Mouse (Mus musculus): ENCODE data around the gene Abcb11. TPM values are rescaled to one million over a fixed set of nuclear protein-coding genes. Genes with fewer than 3 reads are reported as not detected.

Gene Abcb11
- polyA plus RNA-seq, 1 experiment from 2014 or later = not detected

GRCm38 (mm10) chr2:69206523-69206922, 135.9 kb downstream of the Abcb11 start:
- Histone ChIP-seq H3K27ac (no peak overlapping the region; the same call in 1 of the 2 replicates), H3K4me3 (peak overlapping the region; percentile 88), H3K9me3 (no peaks in the 10 kb centered on the region), H3K4me1 (peaks cover 18% of the 10 kb centered on the region), H3K27me3 (ENCODE audit: poor library complexity, severe bottlenecking) (no peaks in the 10 kb centered on the region), H3K36me3 (replicated peaks) (peaks cover 22% of the 10 kb centered on the region)
- DNase-seq (ENCODE audit: extremely low spot score, low spot score) = no peak
- 31% methylated on average over 7 of the region's 7 CpGs for WGBS

- H3K4me1 ChIP-seq = peaks cover 18% of the 10 kb centered on the region
- H3K27ac ChIP-seq = peak within 1 kb of the TSS; percentile 98
- peak; percentile 90 for DNase-seq (ENCODE audit: extremely low spot score, low spot score)
- no peaks in the 10 kb centered on the region for H3K27me3 ChIP-seq (ENCODE audit: poor library complexity, severe bottlenecking)
- WGBS = under 1% methylated on average over 46 of the region's 46 CpGs
- H3K4me3 ChIP-seq = peak within 1 kb of the TSS; percentile 88
- peaks cover 29% of the 10 kb centered on the region for H3K36me3 ChIP-seq (replicated peaks)
- H3K9me3 ChIP-seq = no peaks in the 10 kb centered on the region
Measured at GRCm38 (mm10) chr2:69205791-69206351, 136.5 kb downstream of the Abcb11 start, which contains the start of gene Spc25. Gene Spc25, minus strand, starts transcription at chr2:69206194.

GRCm38 (mm10) chr2:69205185-69205584, 137.2 kb downstream of the Abcb11 start:
- H3K27ac ChIP-seq = peak overlapping the region; percentile 98
- peak overlapping the region; percentile 88 for H3K4me3 ChIP-seq
- no peaks in the 10 kb centered on the region for H3K9me3 ChIP-seq
- H3K4me1 ChIP-seq = peaks cover 15% of the 10 kb centered on the region
- 30% methylated on average over 6 of the region's 6 CpGs for WGBS
- no peak for DNase-seq (ENCODE audit: extremely low spot score, low spot score)
- peaks cover 34% of the 10 kb centered on the region for H3K36me3 ChIP-seq (replicated peaks)
- H3K27me3 ChIP-seq (ENCODE audit: poor library complexity, severe bottlenecking) = no peaks in the 10 kb centered on the region

- no peak for DNase-seq (ENCODE audit: extremely low spot score, low spot score)
- Histone ChIP-seq H3K9me3 (no peaks in the 10 kb centered on the region; the same call in 1 of the 2 replicates), H3K4me3 (no peak overlapping the region), H3K27me3 (ENCODE audit: poor library complexity, severe bottlenecking) (no peaks in the 10 kb centered on the region), H3K4me1 (no peaks in the 10 kb centered on the region), H3K36me3 (replicated peaks) (peaks cover 78% of the 10 kb centered on the region), H3K27ac (no peak overlapping the region)
- WGBS = 95% methylated on average over 5 of the region's 5 CpGs
Measured at GRCm38 (mm10) chr2:69193555-69193954, 148.9 kb downstream of the Abcb11 start.

GRCm38 (mm10) chr2:69191059-69191458, 151.4 kb downstream of the Abcb11 start:
- H3K4me1 ChIP-seq = peaks cover 10% of the 10 kb centered on the region
- WGBS = 90% methylated on average over 5 of the region's 5 CpGs
- DNase-seq (ENCODE audit: extremely low spot score, low spot score) = no peak
- peaks cover 58% of the 10 kb centered on the region for H3K36me3 ChIP-seq (replicated peaks)
- no peaks in the 10 kb centered on the region for H3K27me3 ChIP-seq (ENCODE audit: poor library complexity, severe bottlenecking)
- H3K9me3 ChIP-seq = no peaks in the 10 kb centered on the region; the same call in 1 of the 2 replicates
- no peak overlapping the region for H3K27ac ChIP-seq
- H3K4me3 ChIP-seq = no peak overlapping the region

GRCm38 (mm10) chr2:69189222-69189621, 153.2 kb downstream of the Abcb11 start:
- no peak overlapping the region for H3K27ac ChIP-seq
- H3K27me3 ChIP-seq (ENCODE audit: poor library complexity, severe bottlenecking) = no peaks in the 10 kb centered on the region
- 82% methylated on average over 4 of the region's 4 CpGs for WGBS
- H3K9me3 ChIP-seq = no peaks in the 10 kb centered on the region; the same call in 1 of the 2 replicates
- H3K4me3 ChIP-seq = no peak overlapping the region
- peaks cover 39% of the 10 kb centered on the region for H3K36me3 ChIP-seq (replicated peaks)
- DNase-seq (ENCODE audit: extremely low spot score, low spot score) = no peak
- H3K4me1 ChIP-seq = peaks cover 10% of the 10 kb centered on the region

- Histone ChIP-seq H3K9me3 (no peaks in the 10 kb centered on the region; the same call in 1 of the 2 replicates), H3K27ac (no peak overlapping the region), H3K4me1 (peaks cover 10% of the 10 kb centered on the region), H3K36me3 (replicated peaks) (peaks cover 34% of the 10 kb centered on the region), H3K27me3 (ENCODE audit: poor library complexity, severe bottlenecking) (no peaks in the 10 kb centered on the region), H3K4me3 (no peak overlapping the region)
- no peak for DNase-seq (ENCODE audit: extremely low spot score, low spot score)
- 94% methylated on average over 6 of the region's 6 CpGs for WGBS
Measured at GRCm38 (mm10) chr2:69188732-69189131, 153.7 kb downstream of the Abcb11 start.

Other genes starting within 250 kb of the Abcb11 start
- gene Nostrin, start 206.8 kb downstream of the Abcb11 start, polyA plus RNA-seq (2016; fragmentation: Nextera tagmentation; extraction: Ambion mirVana) = 0.38 and 1.0 TPM in 2 replicates
- 219 and 224 TPM in 2 replicates for gene Spc25, start 136.4 kb downstream of the Abcb11 start, polyA plus RNA-seq (2016; fragmentation: Nextera tagmentation; extraction: Ambion mirVana)
- not detected in 2 replicates for gene G6pc2, start 131.5 kb downstream of the Abcb11 start, polyA plus RNA-seq (2016; fragmentation: Nextera tagmentation; extraction: Ambion mirVana)
- gene Dhrs9, start 37.8 kb upstream of the Abcb11 start, polyA plus RNA-seq (2016; fragmentation: Nextera tagmentation; extraction: Ambion mirVana) = not detected in 2 replicates
- 3.3 TPM in 2 replicates for gene Lrp2, start 243.4 kb upstream of the Abcb11 start, polyA plus RNA-seq (2016; fragmentation: Nextera tagmentation; extraction: Ambion mirVana)

Measured in forebrain, embryonic 10.5 days (tissue).